Mouse (Mus musculus) T-helper 17 cell (primary cell): ENCODE measurements at regions not wholly inside any gene's neighbourhood (a gene's known extent, or its start where the extent isn't known, plus 50 kb on each side); places are given as distances from the start of the nearest gene placed in this dataset.

Experiments used
- in situ Hi-C, 2 experiments: fragments of 300-600 bp; cut with MboI, MseI; formaldehyde crosslinking; loops; 1 replicate in 1 of 2; 2 replicates in 1 of 2; pipeline ENCODE4 v1.15.1; 2025; ENCODE audit warnings: high pct_unique_total_duplicates in 2 of 2

DNA sequence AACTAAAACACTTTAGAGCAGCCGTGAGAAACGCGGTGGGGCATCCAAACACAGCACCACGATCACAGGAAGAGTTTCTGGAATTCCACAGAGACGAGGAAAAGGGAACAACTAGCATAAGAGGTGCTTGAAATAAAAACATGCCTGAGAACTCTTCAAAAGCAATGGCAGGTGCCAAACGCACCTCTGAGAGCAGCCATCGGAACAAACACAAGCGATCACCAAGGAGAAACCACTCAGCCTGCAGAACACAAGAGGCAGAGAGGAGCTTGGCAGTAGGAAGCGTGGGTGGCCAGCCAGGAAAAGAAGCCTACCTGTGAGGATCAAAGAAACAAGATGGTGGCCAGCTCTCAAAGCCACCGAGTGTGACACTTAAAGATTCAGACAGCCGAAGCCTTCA lies 190.2 kb upstream of the Fam19a5 start:
- in situ Hi-C loops, result loop anchor here in 1 of 2 experiments (5.0 kb wide), 1 partner anchor 92 kb away; no protein-coding TSS in a partner anchor

GRCm38 (mm10) chr15:87360457-87360856 lies 183.6 kb upstream of the Fam19a5 start:
- in situ Hi-C loops, result no loop called here

DNA sequence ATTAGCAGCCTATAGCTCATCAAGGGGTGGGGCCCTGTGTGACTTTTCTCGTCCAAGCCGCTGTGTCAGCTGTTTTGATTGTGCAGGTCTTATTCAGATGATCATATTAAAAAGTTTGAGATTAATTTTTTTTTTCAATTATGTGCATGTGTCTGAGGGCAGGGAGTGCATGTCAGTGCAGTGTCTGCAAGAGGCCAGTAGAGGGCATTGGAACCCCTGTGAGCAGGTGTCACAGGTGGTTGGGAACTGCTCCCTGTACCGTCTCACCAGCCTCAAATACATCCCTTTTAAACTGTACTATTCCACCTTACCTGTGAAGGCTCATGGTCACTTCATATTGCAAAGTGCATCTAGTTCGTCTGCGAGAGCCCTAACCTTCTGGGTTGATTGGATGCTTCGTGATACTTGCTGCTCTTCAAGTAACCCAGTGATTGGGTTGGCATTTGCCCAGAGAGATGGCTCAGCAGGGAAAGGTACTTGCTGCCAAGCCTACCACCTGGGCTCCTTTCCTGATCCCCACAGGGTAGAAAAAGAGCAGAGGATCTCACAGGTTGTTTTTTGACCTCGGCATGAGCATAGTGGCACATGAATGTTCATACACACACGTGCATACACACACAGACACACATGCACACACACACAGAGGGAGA lies 178.3 kb upstream of the Fam19a5 start:
- in situ Hi-C loops, result no loop called here

DNA sequence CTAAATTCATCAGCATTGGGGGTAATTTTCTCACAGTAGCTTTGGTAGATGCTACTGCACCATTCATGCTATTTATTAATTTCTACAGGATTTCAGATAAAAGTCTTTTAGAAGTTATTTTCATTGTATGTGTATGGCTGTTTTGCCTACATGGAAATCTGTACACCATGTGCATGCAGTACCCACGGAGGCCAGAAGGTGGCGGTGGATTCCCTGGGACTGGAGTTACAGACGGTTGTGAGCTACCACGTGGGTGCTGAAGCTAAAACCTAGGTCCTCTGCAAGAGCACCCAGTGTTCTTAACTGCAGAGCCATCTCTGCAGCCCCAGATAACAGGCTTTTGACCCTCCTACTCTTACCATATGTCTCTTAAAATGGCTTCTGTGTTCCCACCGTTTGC lies 176.7 kb upstream of the Fam19a5 start:
- in situ Hi-C loops, result no loop called here

DNA sequence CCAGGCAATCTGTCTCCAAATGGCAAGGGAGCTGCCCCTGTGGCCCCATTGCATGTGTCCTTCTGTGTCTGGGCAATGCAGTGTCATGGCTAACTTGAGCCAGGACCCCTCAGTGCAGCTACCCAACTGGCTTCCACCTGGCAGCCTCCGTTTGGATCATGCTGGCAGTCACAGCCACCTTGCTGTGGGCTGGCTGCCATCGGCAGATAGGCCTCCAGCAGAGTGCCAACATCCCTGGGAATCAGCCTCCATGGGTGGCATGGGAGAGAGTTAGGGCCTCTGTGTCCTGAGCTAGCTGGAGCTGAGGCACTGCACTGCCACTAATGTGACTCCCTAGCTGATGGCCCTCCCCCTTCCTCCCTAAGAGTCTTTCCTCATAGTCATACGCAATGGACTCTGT lies 174.7 kb upstream of the Fam19a5 start:
- in situ Hi-C loops, result no loop called here

DNA sequence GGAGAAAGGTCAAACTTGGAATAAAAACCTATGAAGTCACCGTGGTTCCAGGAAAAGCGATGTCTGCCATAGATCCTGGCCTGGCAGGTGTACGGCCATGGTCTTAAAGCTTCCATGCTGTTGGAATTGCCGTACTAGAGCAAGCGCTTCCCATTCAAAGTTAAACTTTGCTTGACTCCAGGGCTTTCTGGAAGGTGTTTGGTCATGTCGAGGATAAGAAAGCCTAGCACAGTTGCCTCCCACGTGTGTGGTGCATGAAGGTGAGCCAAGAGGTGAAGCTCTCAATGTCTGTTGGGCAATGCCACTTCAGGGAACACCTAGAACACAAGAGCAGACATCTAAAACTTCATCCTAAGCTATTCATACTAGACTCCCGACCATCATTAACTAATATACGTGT lies 174.3 kb upstream of the Fam19a5 start:
- in situ Hi-C loops, result no loop called here

- in situ Hi-C loops, result no loop called here
These were observed 173.3 kb upstream of the Fam19a5 start for GRCm38 (mm10) chr15:87370761-87371160.

GRCm38 (mm10) chr15:87374670-87375069 lies 169.4 kb upstream of the Fam19a5 start:
- in situ Hi-C loops, result no loop called here

DNA sequence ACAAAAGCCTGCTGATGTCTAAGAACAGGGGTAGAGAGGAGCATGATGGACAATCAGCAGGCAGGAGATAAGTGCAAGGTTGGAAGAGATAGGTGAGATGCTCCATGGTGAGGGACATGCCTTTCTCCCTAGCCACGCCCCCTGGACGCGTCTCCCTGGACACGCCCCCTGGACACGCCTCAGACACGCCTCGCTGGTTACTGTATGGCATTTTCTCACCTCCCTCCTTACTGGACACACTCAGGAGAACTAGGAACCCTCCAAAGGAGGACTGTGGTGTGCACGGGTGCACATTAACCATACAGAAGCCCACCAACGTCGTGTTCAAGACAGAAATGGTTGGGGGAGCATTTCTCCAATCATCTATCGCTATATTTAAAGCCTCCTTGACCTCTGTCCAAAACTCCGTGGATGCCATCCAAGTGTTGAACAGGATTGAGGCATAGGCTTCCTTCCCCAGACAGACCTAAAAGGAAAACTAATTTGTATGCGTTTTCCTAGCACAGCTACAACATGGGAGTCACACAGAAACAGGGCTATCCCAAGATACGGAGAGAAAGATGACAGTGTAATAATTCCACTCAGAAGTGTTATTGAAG lies 168.4 kb upstream of the Fam19a5 start:
- in situ Hi-C loops, result no loop called here

- in situ Hi-C loops, result no loop called here
These were observed 160.4 kb upstream of the Fam19a5 start for GRCm38 (mm10) chr15:87383551-87384265.

- in situ Hi-C loops, result no loop called here
These were observed 159.6 kb upstream of the Fam19a5 start for GRCm38 (mm10) chr15:87384279-87385066.

GRCm38 (mm10) chr15:87386513-87386983 lies 157.6 kb upstream of the Fam19a5 start:
- in situ Hi-C loops, result no loop called here

GRCm38 (mm10) chr15:87391395-87391794 lies 152.7 kb upstream of the Fam19a5 start:
- in situ Hi-C loops, result no loop called here

DNA sequence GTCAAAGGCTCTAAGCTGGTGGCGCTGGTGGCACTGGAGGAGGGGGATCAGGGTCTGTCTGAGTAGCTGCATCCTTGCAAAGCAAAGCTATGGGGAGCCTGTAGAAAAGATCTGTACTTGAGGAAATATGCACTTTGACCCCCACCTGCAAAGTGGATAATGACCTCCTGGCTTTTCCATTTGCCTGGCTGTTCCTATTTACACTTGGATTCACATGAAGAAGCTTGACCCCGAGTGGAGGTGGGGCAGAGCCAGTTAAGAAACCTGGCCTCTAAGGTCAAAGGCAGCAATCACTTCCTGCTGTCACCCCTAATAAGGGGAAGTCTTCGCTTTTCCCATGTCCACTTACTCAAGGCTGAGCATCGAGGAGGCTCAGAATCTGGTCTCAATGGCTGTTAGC lies 145.7 kb upstream of the Fam19a5 start:
- in situ Hi-C loops, result no loop called here

DNA sequence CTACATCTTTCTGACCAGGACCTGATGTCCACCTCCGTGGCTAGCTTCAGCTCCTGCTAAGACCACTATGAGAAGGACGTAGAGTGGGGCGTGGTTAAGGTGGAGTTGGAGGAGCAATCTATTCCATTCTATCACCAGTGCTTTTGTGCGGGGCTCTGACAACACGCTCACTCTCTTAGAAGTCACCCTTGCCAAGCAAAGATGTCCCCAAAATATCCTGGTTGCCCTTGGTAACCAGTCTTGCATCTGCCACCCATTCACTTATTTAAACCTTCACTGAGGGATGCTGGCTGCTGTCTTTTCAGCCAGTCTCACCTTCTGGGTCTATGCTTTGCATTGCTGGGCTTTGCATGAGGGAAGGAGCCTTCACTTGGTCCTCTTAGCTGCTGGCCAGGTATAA lies 138.4 kb upstream of the Fam19a5 start:
- in situ Hi-C loops, result no loop called here

- in situ Hi-C loops, result no loop called here
These were observed 132.1 kb upstream of the Fam19a5 start for GRCm38 (mm10) chr15:87411978-87412377.

DNA sequence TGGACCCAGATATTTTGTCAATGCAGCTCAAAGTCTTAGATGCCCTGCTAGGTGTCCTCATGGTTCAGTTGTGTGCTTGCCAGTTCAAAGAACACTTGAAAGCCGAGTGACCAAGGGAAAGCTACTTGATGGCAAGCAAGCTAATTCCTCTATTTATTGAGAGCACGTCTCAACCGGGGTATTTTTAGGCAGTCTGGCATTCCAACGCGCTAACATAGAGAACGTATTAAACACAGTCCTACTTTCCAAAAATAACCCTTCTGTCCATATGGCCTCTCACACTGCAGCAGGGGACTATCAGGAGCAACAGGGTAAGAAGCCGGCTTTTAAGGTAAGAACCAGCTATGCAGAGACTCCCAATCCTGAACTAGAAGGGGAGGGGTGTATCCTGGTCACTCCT lies 128.1 kb upstream of the Fam19a5 start:
- in situ Hi-C loops, result no loop called here

DNA sequence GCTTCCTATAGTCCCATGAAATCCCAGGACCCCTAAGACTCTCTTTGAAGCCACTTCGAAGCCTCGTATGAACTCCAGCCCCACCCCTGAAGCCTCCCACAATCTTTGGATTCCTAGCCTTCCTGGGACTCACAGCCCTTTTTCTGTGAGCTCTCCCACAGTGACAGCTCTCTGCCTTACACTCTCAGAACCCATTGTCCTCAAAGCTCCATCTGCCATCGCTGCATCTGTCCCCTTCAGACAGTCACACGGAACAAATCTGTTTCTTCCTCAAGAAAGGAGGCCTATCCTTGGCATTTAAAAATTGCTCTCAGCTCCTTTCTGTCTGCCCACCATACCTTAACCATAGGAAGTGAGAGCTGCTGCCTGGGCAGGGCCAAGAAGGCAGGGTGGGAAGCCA lies 122.4 kb upstream of the Fam19a5 start:
- in situ Hi-C loops, result no loop called here

DNA sequence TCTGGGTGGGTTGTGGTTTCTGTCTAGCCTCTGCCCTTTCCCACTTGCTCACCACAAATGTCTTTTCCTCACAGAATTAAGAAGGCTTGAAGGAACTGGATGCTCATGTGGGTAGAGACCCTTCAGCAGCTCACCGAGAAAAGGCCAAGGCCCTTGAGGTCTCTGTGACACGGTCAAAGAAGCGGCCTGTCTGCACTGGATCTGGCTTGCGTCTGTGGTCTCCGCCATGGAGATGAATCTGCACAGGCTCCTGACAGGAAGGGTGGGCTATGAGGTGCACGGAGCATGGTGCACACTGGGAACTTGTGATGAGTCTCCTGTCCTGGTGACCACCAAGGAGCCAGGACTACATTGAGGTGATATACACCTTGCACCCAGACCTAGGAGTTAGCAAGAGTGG lies 110.8 kb upstream of the Fam19a5 start:
- in situ Hi-C loops, result no loop called here

- in situ Hi-C loops, result no loop called here
These were observed 110.2 kb upstream of the Fam19a5 start for GRCm38 (mm10) chr15:87433901-87434300.

- in situ Hi-C loops, result no loop called here
These were observed 108.5 kb upstream of the Fam19a5 start for GRCm38 (mm10) chr15:87435566-87435965.

DNA sequence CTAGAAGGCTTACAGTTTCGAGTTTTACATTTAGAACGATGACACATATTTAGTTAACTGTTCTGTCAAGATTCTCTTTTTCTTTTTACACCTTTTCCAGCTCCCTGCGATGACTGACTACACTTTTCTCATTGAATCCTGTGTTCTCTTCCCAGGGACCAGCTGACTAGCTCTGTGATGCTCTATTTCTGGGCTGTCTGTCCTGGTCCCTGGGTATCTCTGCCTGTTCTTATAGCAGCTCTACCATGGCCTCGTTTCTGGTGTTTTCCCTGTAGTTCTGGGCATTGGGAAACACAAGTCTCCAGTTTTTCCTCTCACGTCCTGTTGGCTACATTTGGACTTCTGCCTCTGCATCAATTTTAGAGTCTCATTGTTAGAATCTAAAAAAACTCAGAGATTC lies 106.5 kb upstream of the Fam19a5 start:
- in situ Hi-C loops, result no loop called here
